Mouse (Mus musculus) left cerebral cortex, postnatal 10 days (tissue): ENCODE results near the gene Hs3st3b1. TPM values are rescaled to one million over a fixed set of nuclear protein-coding genes. Genes with fewer than 3 reads are reported as not detected.

Source experiments
- total RNA-seq, 2 experiments: library from RNA; stranded (reverse); gene quantifications; 2 replicates each; pipeline ENCODE4 v1.2.3; 2021

Hs3st3b1 gene
- total RNA-seq, 2 experiments from 2014 or later, result 0.89 to 1.1 TPM

Other genes starting within 250 kb of the Hs3st3b1 start
- gene Cox10, start 157.2 kb upstream of the Hs3st3b1 start, total RNA-seq, result 10 to 100 TPM; 27.7 to 28.2 TPM